Mouse (Mus musculus) bone marrow macrophage, adult 2 months (primary cell): ENCODE measurements around the gene Runx1.

Experiments
- CTCF ChIP-seq: IDR thresholded peaks from 2 replicates; pipeline ENCODE4 v1.5.1; 2012; ENCODE audit warnings: low read depth, mild to moderate bottlenecking, low read length, moderate library complexity
- POLR2A ChIP-seq: IDR thresholded peaks from 2 replicates; pipeline ENCODE4 v1.6.1; 2012; ENCODE audit warnings: mild to moderate bottlenecking, low read depth, low read length, borderline replicate concordance

- TF ChIP-seq POLR2A (no peak), CTCF (peak; percentile 42; the same call in 1 of the 2 replicates)
These were observed 26.0 kb downstream of the Runx1 start for GRCm38 (mm10) chr16:92799940-92800339.
